ENCODE assay signal across 22 mouse cellular contexts in genomic region chr7:35084565-35085360, GRCm38 (mm10). TPM values are rescaled to one million over a fixed set of nuclear protein-coding genes. Genes with fewer than 3 reads are reported as not detected.
DNase-seq lines count a peak whose midpoint lies in the region; ATAC-seq lines count a peak whose summit lies in the region.
"Had no signal": no experiment of that assay in that cellular context is flagged by ENCODE, and none has a peak within 500 bp of the region (broad histone marks: within the 10 kb centered on the region; RNA-seq: fewer than 3 reads in every experiment).

No protein-coding gene starts in this region.

- H3K27ac ChIP-seq in lung, embryonic 16.5 days (ENCODE audit: low read length) = peak overlapping the region; percentile 6; the same call in 1 of the 2 replicates
- peak overlapping the region; percentile 67 for H3K27ac ChIP-seq in stomach, embryonic 16.5 days (ENCODE audit: low read length)
- no peak overlapping the region for H3K27ac ChIP-seq in hindbrain, embryonic 16.5 days (ENCODE audit: low read depth, low read length)
- H3K27ac ChIP-seq: forebrain, embryonic 13.5 days; limb, embryonic 13.5 days; liver, embryonic 13.5 days; macrophage; midbrain, embryonic 15.5 days; neural tube, embryonic 13.5 days had no signal

- peak; percentile 42 for ATAC-seq in common myeloid progenitor, adult 5-6 weeks (replicated peaks; ENCODE audit: low read depth, poor library complexity, severe bottlenecking)
- peak; percentile 77 for ATAC-seq in lung, embryonic 16.5 days (ENCODE audit: low read depth)
- ATAC-seq in stomach, embryonic 16.5 days (ENCODE audit: insufficient read depth, low FRiP score) = peak; percentile 82
- no peak for ATAC-seq in hindbrain, embryonic 16.5 days
- ATAC-seq: forebrain, embryonic 13.5 days; intestine, postnatal 0 days; midbrain, embryonic 15.5 days had no signal

- H3K4me3 ChIP-seq in lung, embryonic 16.5 days (ENCODE audit: low read length) = no peak overlapping the region
- no peak overlapping the region for H3K4me3 ChIP-seq in stomach, embryonic 16.5 days (replicated peaks; ENCODE audit: low read length)
- H3K4me3 ChIP-seq in hindbrain, embryonic 16.5 days (ENCODE audit: low read length) = no peak overlapping the region
- H3K4me3 ChIP-seq: erythroblast, embryonic 14.5 days; forebrain, embryonic 13.5 days; heart, embryonic 12.5 days; limb, embryonic 13.5 days; liver, embryonic 13.5 days; midbrain, embryonic 15.5 days; neural tube, embryonic 13.5 days had no signal

- 52% methylated on average over 12 of the region's 12 CpGs for WGBS in lung, embryonic 16.5 days
- 50% methylated on average over 12 of the region's 12 CpGs for WGBS in stomach, embryonic 16.5 days
- 74% methylated on average over 12 of the region's 12 CpGs for WGBS in hindbrain, embryonic 16.5 days

- no peaks in the 10 kb centered on the region for H3K27me3 ChIP-seq in lung, embryonic 16.5 days (ENCODE audit: control insufficient read depth, insufficient read depth, low read depth, low read length)
- H3K27me3 ChIP-seq in stomach, embryonic 16.5 days (ENCODE audit: control insufficient read depth, insufficient read depth, low read length) = no peaks in the 10 kb centered on the region
- no peaks in the 10 kb centered on the region for H3K27me3 ChIP-seq in hindbrain, embryonic 16.5 days (replicated peaks; ENCODE audit: control insufficient read depth, insufficient read depth, low read length)
- H3K27me3 ChIP-seq: midbrain, embryonic 15.5 days had no signal

- H3K4me2 ChIP-seq in lung, embryonic 16.5 days (ENCODE audit: low read depth, low read length) = no peak overlapping the region
- no peak overlapping the region for H3K4me2 ChIP-seq in stomach, embryonic 16.5 days (ENCODE audit: low read depth, low read length)
- H3K4me2 ChIP-seq in hindbrain, embryonic 16.5 days (ENCODE audit: low read length) = no peak overlapping the region
- H3K4me2 ChIP-seq: forebrain, embryonic 13.5 days; heart, embryonic 12.5 days; limb, embryonic 13.5 days; liver, embryonic 13.5 days; midbrain, embryonic 15.5 days; neural tube, embryonic 13.5 days had no signal

- H3K4me1 ChIP-seq in lung, embryonic 16.5 days (replicated peaks; ENCODE audit: control insufficient read depth, insufficient read depth, low read length) = peaks cover 8% of the 10 kb centered on the region; the same call in 1 of the 2 replicates
- peaks cover 25% of the 10 kb centered on the region for H3K4me1 ChIP-seq in stomach, embryonic 16.5 days (ENCODE audit: control insufficient read depth, insufficient read depth, low read length)
- peaks cover 8% of the 10 kb centered on the region for H3K4me1 ChIP-seq in hindbrain, embryonic 16.5 days (ENCODE audit: control insufficient read depth, insufficient read depth, low read depth, low read length)

- H3K9ac ChIP-seq in lung, embryonic 16.5 days (ENCODE audit: low read length) = no peak overlapping the region
- H3K9ac ChIP-seq in stomach, embryonic 16.5 days (ENCODE audit: low read length) = no peak overlapping the region
- H3K9ac ChIP-seq in hindbrain, embryonic 16.5 days (ENCODE audit: low read depth, low read length) = no peak overlapping the region
- H3K9ac ChIP-seq: forebrain, embryonic 13.5 days; heart, embryonic 12.5 days; limb, embryonic 13.5 days; liver, embryonic 13.5 days; midbrain, embryonic 15.5 days; neural tube, embryonic 13.5 days had no signal

- no peaks in the 10 kb centered on the region for H3K9me3 ChIP-seq in lung, embryonic 16.5 days (ENCODE audit: control insufficient read depth, low read length)
- H3K9me3 ChIP-seq in stomach, embryonic 16.5 days (replicated peaks; ENCODE audit: control insufficient read depth, low read length) = no peaks in the 10 kb centered on the region
- H3K9me3 ChIP-seq in hindbrain, embryonic 16.5 days (ENCODE audit: control insufficient read depth, low read length) = no peaks in the 10 kb centered on the region
- H3K9me3 ChIP-seq: forebrain, embryonic 13.5 days; heart, embryonic 12.5 days; limb, embryonic 13.5 days; liver, embryonic 13.5 days; midbrain, embryonic 15.5 days; neural tube, embryonic 13.5 days had no signal

- peak; percentile 24 for DNase-seq in testis, postnatal 14 days (ENCODE audit: low spot score)
- DNase-seq in testis, postnatal 10 days (ENCODE audit: low spot score) = no peak
- DNase-seq in liver = no peak
- DNase-seq in cerebellum, postnatal 25 days = no peak
- DNase-seq: adrenal gland, postnatal 36 days; cerebellum, adult 9-10 months; heart, postnatal 10 days; kidney, postnatal 4 days; liver, embryonic 13.5 days; thymus, postnatal 25 days had no signal

- no peaks in the 10 kb centered on the region for H3K36me3 ChIP-seq in lung, embryonic 16.5 days (ENCODE audit: control insufficient read depth, insufficient read depth, low read length)
- no peaks in the 10 kb centered on the region for H3K36me3 ChIP-seq in stomach, embryonic 16.5 days (ENCODE audit: control insufficient read depth, insufficient read depth, low read length)
- H3K36me3 ChIP-seq in hindbrain, embryonic 16.5 days (ENCODE audit: control insufficient read depth, insufficient read depth, low read length) = no peaks in the 10 kb centered on the region
- H3K36me3 ChIP-seq: heart, embryonic 12.5 days; limb, embryonic 13.5 days; liver, embryonic 13.5 days; midbrain, embryonic 15.5 days; neural tube, embryonic 13.5 days had no signal

RNA-seq across cellular contexts. Expression of gene Cebpg, which starts 28.4 kb away (rescaled TPM):
- total RNA-seq in common myeloid progenitor, adult 5-6 weeks (2017) = 29.8 and 33.7 TPM in 2 replicates
- 37.5 and 38.7 TPM in 2 replicates for polyA plus RNA-seq in lung, embryonic 16.5 days (2015; fragmentation: Nextera tagmentation; extraction: Ambion mirVana)
- polyA plus RNA-seq in stomach, embryonic 16.5 days (2015; fragmentation: Nextera tagmentation; extraction: Ambion mirVana) = 26.1 and 27.4 TPM in 2 replicates
- 25.5 and 30.0 TPM in 2 replicates for polyA plus RNA-seq in hindbrain, embryonic 16.5 days (2015; fragmentation: Nextera tagmentation; extraction: Ambion mirVana)

RNA-seq across cellular contexts. Expression of gene Cebpa, which starts 34.3 kb away (rescaled TPM):
- total RNA-seq in common myeloid progenitor, adult 5-6 weeks (2017) = 14.3 and 19.7 TPM in 2 replicates
- polyA plus RNA-seq in lung, embryonic 16.5 days (2015; fragmentation: Nextera tagmentation; extraction: Ambion mirVana) = 7.5 and 9.4 TPM in 2 replicates
- polyA plus RNA-seq in stomach, embryonic 16.5 days (2015; fragmentation: Nextera tagmentation; extraction: Ambion mirVana) = 2.6 and 2.8 TPM in 2 replicates
- polyA plus RNA-seq in hindbrain, embryonic 16.5 days (2015; fragmentation: Nextera tagmentation; extraction: Ambion mirVana) = 0.75 and 0.86 TPM in 2 replicates
